ENCODE assay signal across 10 mouse cellular contexts in the genomic region with DNA sequence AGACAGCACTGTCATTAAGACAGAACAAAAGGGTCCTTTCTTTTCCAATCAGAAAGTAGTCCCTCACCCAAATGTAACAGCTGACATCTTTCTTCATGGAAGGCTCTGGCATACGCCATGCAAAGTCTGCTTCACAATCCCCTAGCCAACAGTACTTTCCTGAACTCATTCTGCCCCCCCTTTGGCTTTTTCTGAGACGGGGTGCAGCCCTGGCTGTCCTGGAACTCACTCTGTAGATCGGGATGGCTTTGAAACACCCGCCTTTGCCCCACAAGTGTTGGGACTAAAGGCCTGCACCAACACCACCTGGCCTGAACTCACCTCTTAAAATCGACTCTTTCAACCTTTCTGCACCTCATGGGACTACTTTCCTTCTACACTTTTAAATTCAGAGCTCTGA. TPM values are rescaled to one million over a fixed set of nuclear protein-coding genes. Genes with fewer than 3 reads are reported as not detected.
DNase-seq lines count a peak whose midpoint lies in the region; ATAC-seq and TF ChIP-seq lines count a peak whose summit lies in the region.
"Had no signal": no experiment of that assay in that cellular context is flagged by ENCODE, and none has a peak within 500 bp of the region (broad histone marks: within the 10 kb centered on the region; RNA-seq: fewer than 3 reads in every experiment).

No protein-coding gene starts in this region.

- no peak for DNase-seq in hindbrain, postnatal 0 days (ENCODE audit: low spot score)
- no peak for DNase-seq in stomach, postnatal 0 days (ENCODE audit: low spot score)
- DNase-seq in hindbrain, embryonic 14.5 days (ENCODE audit: low spot score), result no peak
- no peak for DNase-seq in spleen, postnatal 10 days (ENCODE audit: low spot score in 2 of 2)
- DNase-seq in right cerebral cortex, postnatal 25 days, result no peak
- DNase-seq: gastrocnemius, postnatal 25 days; kidney, postnatal 4 days had no signal

- H3K27me3 ChIP-seq in hindbrain, embryonic 12.5 days, result no peaks in the 10 kb centered on the region
- no peaks in the 10 kb centered on the region for H3K27me3 ChIP-seq in hindbrain, postnatal 0 days (ENCODE audit: insufficient read depth, low read length)
- no peaks in the 10 kb centered on the region for H3K27me3 ChIP-seq in stomach, embryonic 14.5 days (ENCODE audit: control insufficient read depth, insufficient read depth, low read length)
- no peaks in the 10 kb centered on the region for H3K27me3 ChIP-seq in stomach, postnatal 0 days (ENCODE audit: control insufficient read depth, insufficient read depth, low read length)
- H3K27me3 ChIP-seq in hindbrain, embryonic 14.5 days (ENCODE audit: control insufficient read depth, insufficient read depth, low read length), result no peaks in the 10 kb centered on the region
- no peaks in the 10 kb centered on the region for H3K27me3 ChIP-seq in stomach, embryonic 15.5 days (replicated peaks)

- TF ChIP-seq EP300 in stomach, postnatal 0 days (optimal IDR thresholded peaks at IDR 0.05), result no peak

- 86% methylated on average over 5 of the region's 5 CpGs for WGBS in hindbrain, embryonic 12.5 days
- WGBS in hindbrain, postnatal 0 days, result 64% methylated on average over 5 of the region's 5 CpGs
- WGBS in stomach, embryonic 14.5 days, result 80% methylated on average over 5 of the region's 5 CpGs
- WGBS in stomach, postnatal 0 days, result 69% methylated on average over 5 of the region's 5 CpGs
- WGBS in hindbrain, embryonic 14.5 days, result 78% methylated on average over 5 of the region's 5 CpGs
- 71% methylated on average over 5 of the region's 5 CpGs for WGBS in stomach, embryonic 15.5 days

- no peak overlapping the region for H3K9ac ChIP-seq in hindbrain, embryonic 12.5 days
- H3K9ac ChIP-seq in hindbrain, postnatal 0 days (replicated peaks; ENCODE audit: low read length), result no peak overlapping the region
- no peak overlapping the region for H3K9ac ChIP-seq in stomach, embryonic 14.5 days (replicated peaks; ENCODE audit: low read depth, low read length)
- H3K9ac ChIP-seq in stomach, postnatal 0 days (ENCODE audit: low read length), result no peak overlapping the region
- H3K9ac ChIP-seq in hindbrain, embryonic 14.5 days, result no peak overlapping the region
- H3K9ac ChIP-seq in stomach, embryonic 15.5 days, result no peak overlapping the region

- H3K9me3 ChIP-seq in hindbrain, embryonic 12.5 days (replicated peaks), result no peaks in the 10 kb centered on the region
- H3K9me3 ChIP-seq in hindbrain, postnatal 0 days (ENCODE audit: low read length), result no peaks in the 10 kb centered on the region
- H3K9me3 ChIP-seq in stomach, embryonic 14.5 days (ENCODE audit: control insufficient read depth, low read depth, low read length), result no peaks in the 10 kb centered on the region
- H3K9me3 ChIP-seq in stomach, postnatal 0 days (ENCODE audit: control insufficient read depth, low read length), result no peaks in the 10 kb centered on the region
- H3K9me3 ChIP-seq in hindbrain, embryonic 14.5 days (ENCODE audit: control insufficient read depth, low read length), result no peaks in the 10 kb centered on the region
- no peaks in the 10 kb centered on the region for H3K9me3 ChIP-seq in stomach, embryonic 15.5 days

- H3K36me3 ChIP-seq in hindbrain, embryonic 12.5 days, result peaks cover 15% of the 10 kb centered on the region
- peaks cover 3% of the 10 kb centered on the region for H3K36me3 ChIP-seq in hindbrain, postnatal 0 days (ENCODE audit: insufficient read depth, low read length)
- peaks cover 25% of the 10 kb centered on the region for H3K36me3 ChIP-seq in stomach, embryonic 14.5 days (ENCODE audit: control insufficient read depth, insufficient read depth, low read length)
- H3K36me3 ChIP-seq in stomach, postnatal 0 days (ENCODE audit: control insufficient read depth, insufficient read depth, low read length), result peaks cover 8% of the 10 kb centered on the region; the same call in 1 of the 2 replicates
- peaks cover 27% of the 10 kb centered on the region for H3K36me3 ChIP-seq in hindbrain, embryonic 14.5 days (replicated peaks; ENCODE audit: control insufficient read depth, insufficient read depth)
- peaks cover 14% of the 10 kb centered on the region; the same call in 1 of the 2 replicates for H3K36me3 ChIP-seq in stomach, embryonic 15.5 days

- H3K4me1 ChIP-seq in hindbrain, embryonic 12.5 days, result peaks cover 28% of the 10 kb centered on the region
- peaks cover 16% of the 10 kb centered on the region for H3K4me1 ChIP-seq in hindbrain, postnatal 0 days (ENCODE audit: insufficient read depth, low read length)
- peaks cover 19% of the 10 kb centered on the region; the same call in 1 of the 2 replicates for H3K4me1 ChIP-seq in stomach, embryonic 14.5 days (ENCODE audit: control insufficient read depth, insufficient read depth, low read length)
- H3K4me1 ChIP-seq in stomach, postnatal 0 days (replicated peaks; ENCODE audit: control insufficient read depth, insufficient read depth), result no peaks in the 10 kb centered on the region; the same call in 1 of the 2 replicates
- peaks cover 27% of the 10 kb centered on the region for H3K4me1 ChIP-seq in hindbrain, embryonic 14.5 days (replicated peaks; ENCODE audit: control insufficient read depth, insufficient read depth, low read length)
- H3K4me1 ChIP-seq in stomach, embryonic 15.5 days, result peaks cover 16% of the 10 kb centered on the region; the same call in 1 of the 2 replicates

- no peak for ATAC-seq in hindbrain, embryonic 12.5 days (ENCODE audit: low FRiP score)
- no peak for ATAC-seq in hindbrain, postnatal 0 days
- no peak for ATAC-seq in stomach, embryonic 14.5 days (ENCODE audit: insufficient number of reproducible peaks, insufficient read depth, low FRiP score, low read depth)
- ATAC-seq in stomach, postnatal 0 days (ENCODE audit: low FRiP score, low TSS enrichment), result no peak
- ATAC-seq in hindbrain, embryonic 14.5 days (ENCODE audit: low FRiP score), result no peak
- ATAC-seq in stomach, embryonic 15.5 days (ENCODE audit: insufficient read depth, low FRiP score, low read depth), result no peak

- H3K4me2 ChIP-seq in hindbrain, embryonic 12.5 days (replicated peaks), result 0 out of 2 replicates have a peak overlapping the region, but pooled peaks have one; percentile 74
- H3K4me2 ChIP-seq in hindbrain, postnatal 0 days (ENCODE audit: low read depth, low read length), result no peak overlapping the region
- H3K4me2 ChIP-seq in stomach, embryonic 14.5 days (replicated peaks; ENCODE audit: low read depth, low read length), result peak overlapping the region; percentile 85; the same call in 1 of the 2 replicates
- H3K4me2 ChIP-seq in stomach, postnatal 0 days (replicated peaks; ENCODE audit: low read depth), result no peak overlapping the region
- 0 out of 2 replicates have a peak overlapping the region, but pooled peaks have one; percentile 87 for H3K4me2 ChIP-seq in hindbrain, embryonic 14.5 days (replicated peaks)
- H3K4me2 ChIP-seq in stomach, embryonic 15.5 days, result peak overlapping the region; percentile 78

- H3K4me3 ChIP-seq in hindbrain, embryonic 12.5 days, result 0 out of 2 replicates have a peak overlapping the region, but pooled peaks have one; percentile 8
- no peak overlapping the region for H3K4me3 ChIP-seq in hindbrain, postnatal 0 days (ENCODE audit: low read length)
- H3K4me3 ChIP-seq in stomach, embryonic 14.5 days (ENCODE audit: low read depth, low read length), result no peak overlapping the region
- H3K4me3 ChIP-seq in stomach, postnatal 0 days (ENCODE audit: low read depth, low read length), result no peak overlapping the region
- no peak overlapping the region for H3K4me3 ChIP-seq in hindbrain, embryonic 14.5 days (replicated peaks; ENCODE audit: low read length)
- no peak overlapping the region for H3K4me3 ChIP-seq in stomach, embryonic 15.5 days (replicated peaks)

- 0 out of 2 replicates have a peak overlapping the region, but pooled peaks have one; percentile 23 for H3K27ac ChIP-seq in hindbrain, embryonic 12.5 days
- H3K27ac ChIP-seq in hindbrain, postnatal 0 days, result no peak overlapping the region
- H3K27ac ChIP-seq in stomach, embryonic 14.5 days (ENCODE audit: low read length), result no peak overlapping the region; the same call in 1 of the 2 replicates
- no peak overlapping the region for H3K27ac ChIP-seq in stomach, postnatal 0 days (replicated peaks)
- no peak overlapping the region for H3K27ac ChIP-seq in hindbrain, embryonic 14.5 days
- H3K27ac ChIP-seq in stomach, embryonic 15.5 days, result no peak overlapping the region

- no peak for TF ChIP-seq CTCF in hindbrain, postnatal 0 days (IDR thresholded peaks at IDR 0.05; ENCODE audit: low read depth)
- TF ChIP-seq CTCF in stomach, postnatal 0 days (IDR thresholded peaks at IDR 0.05; ENCODE audit: low read depth), result no peak

RNA-seq across cellular contexts. Expression of gene Rhbdd3, which starts 2.8 kb away (rescaled TPM):
- polyA plus RNA-seq in hindbrain, embryonic 12.5 days (2016; fragmentation: Nextera tagmentation; extraction: Ambion mirVana), result 27.0 and 28.9 TPM in 2 replicates
- 48.8 and 54.5 TPM in 2 replicates for total RNA-seq in hindbrain, postnatal 0 days (2014; rRNA removed)
- 39.1 and 42.2 TPM in 2 replicates for polyA plus RNA-seq in hindbrain, postnatal 0 days (2015; fragmentation: Nextera tagmentation; extraction: Ambion mirVana)
- polyA plus RNA-seq in stomach, embryonic 14.5 days (2014; fragmentation: Nextera tagmentation; extraction: Ambion mirVana), result 29.7 and 31.2 TPM in 2 replicates
- polyA plus RNA-seq in stomach, postnatal 0 days (2015; fragmentation: Nextera tagmentation; extraction: Ambion mirVana), result 19.1 and 19.6 TPM in 2 replicates
- polyA plus RNA-seq in hindbrain, embryonic 14.5 days (2014; fragmentation: Nextera tagmentation; extraction: Ambion mirVana), result 39.7 and 44.5 TPM in 2 replicates
- 27.0 and 28.4 TPM in 2 replicates for polyA plus RNA-seq in stomach, embryonic 15.5 days (2015; fragmentation: Nextera tagmentation; extraction: Ambion mirVana)

RNA-seq across cellular contexts. Expression of gene Ewsr1, which starts 3.2 kb away (rescaled TPM):
- polyA plus RNA-seq in hindbrain, embryonic 12.5 days (2016; fragmentation: Nextera tagmentation; extraction: Ambion mirVana), result 823 and 828 TPM in 2 replicates
- total RNA-seq in hindbrain, postnatal 0 days (2014; rRNA removed), result 337 and 384 TPM in 2 replicates
- polyA plus RNA-seq in hindbrain, postnatal 0 days (2015; fragmentation: Nextera tagmentation; extraction: Ambion mirVana), result 371 and 412 TPM in 2 replicates
- polyA plus RNA-seq in stomach, embryonic 14.5 days (2014; fragmentation: Nextera tagmentation; extraction: Ambion mirVana), result 467 and 495 TPM in 2 replicates
- 231 and 235 TPM in 2 replicates for polyA plus RNA-seq in stomach, postnatal 0 days (2015; fragmentation: Nextera tagmentation; extraction: Ambion mirVana)
- polyA plus RNA-seq in hindbrain, embryonic 14.5 days (2014; fragmentation: Nextera tagmentation; extraction: Ambion mirVana), result 267 and 288 TPM in 2 replicates
- polyA plus RNA-seq in stomach, embryonic 15.5 days (2015; fragmentation: Nextera tagmentation; extraction: Ambion mirVana), result 605 and 630 TPM in 2 replicates

RNA-seq across cellular contexts. Expression of gene Gas2l1, which starts 30.8 kb away (rescaled TPM):
- 39.4 and 41.0 TPM in 2 replicates for polyA plus RNA-seq in hindbrain, embryonic 12.5 days (2016; fragmentation: Nextera tagmentation; extraction: Ambion mirVana)
- total RNA-seq in hindbrain, postnatal 0 days (2014; rRNA removed), result 38.1 and 40.2 TPM in 2 replicates
- polyA plus RNA-seq in hindbrain, postnatal 0 days (2015; fragmentation: Nextera tagmentation; extraction: Ambion mirVana), result 16.3 and 17.3 TPM in 2 replicates
- polyA plus RNA-seq in stomach, embryonic 14.5 days (2014; fragmentation: Nextera tagmentation; extraction: Ambion mirVana), result 22.9 and 27.9 TPM in 2 replicates
- 21.4 and 24.8 TPM in 2 replicates for polyA plus RNA-seq in stomach, postnatal 0 days (2015; fragmentation: Nextera tagmentation; extraction: Ambion mirVana)
- 24.9 and 28.9 TPM in 2 replicates for polyA plus RNA-seq in hindbrain, embryonic 14.5 days (2014; fragmentation: Nextera tagmentation; extraction: Ambion mirVana)
- polyA plus RNA-seq in stomach, embryonic 15.5 days (2015; fragmentation: Nextera tagmentation; extraction: Ambion mirVana), result 26.3 and 28.9 TPM in 2 replicates

RNA-seq across cellular contexts. Expression of gene Rasl10a, which starts 37.9 kb away (rescaled TPM):
- polyA plus RNA-seq in hindbrain, embryonic 12.5 days (2016; fragmentation: Nextera tagmentation; extraction: Ambion mirVana), result 0.96 and 1.6 TPM in 2 replicates
- total RNA-seq in hindbrain, postnatal 0 days (2014; rRNA removed), result 4.7 and 4.8 TPM in 2 replicates
- 4.5 and 4.7 TPM in 2 replicates for polyA plus RNA-seq in hindbrain, postnatal 0 days (2015; fragmentation: Nextera tagmentation; extraction: Ambion mirVana)
- 1.2 and 1.3 TPM in 2 replicates for polyA plus RNA-seq in stomach, embryonic 14.5 days (2014; fragmentation: Nextera tagmentation; extraction: Ambion mirVana)
- 1.6 and 1.9 TPM in 2 replicates for polyA plus RNA-seq in stomach, postnatal 0 days (2015; fragmentation: Nextera tagmentation; extraction: Ambion mirVana)
- 1.0 and 1.8 TPM in 2 replicates for polyA plus RNA-seq in hindbrain, embryonic 14.5 days (2014; fragmentation: Nextera tagmentation; extraction: Ambion mirVana)
- 0.71 and 1.3 TPM in 2 replicates for polyA plus RNA-seq in stomach, embryonic 15.5 days (2015; fragmentation: Nextera tagmentation; extraction: Ambion mirVana)
- total RNA-seq: gastrocnemius, postnatal 25 days had no signal

RNA-seq across cellular contexts. Expression of gene Emid1, which starts 56.2 kb away (rescaled TPM):
- polyA plus RNA-seq in hindbrain, embryonic 12.5 days (2016; fragmentation: Nextera tagmentation; extraction: Ambion mirVana), result 17.7 and 21.9 TPM in 2 replicates
- total RNA-seq in hindbrain, postnatal 0 days (2014; rRNA removed), result 15.0 and 15.7 TPM in 2 replicates
- polyA plus RNA-seq in hindbrain, postnatal 0 days (2015; fragmentation: Nextera tagmentation; extraction: Ambion mirVana), result 22.7 and 24.2 TPM in 2 replicates
- polyA plus RNA-seq in stomach, embryonic 14.5 days (2014; fragmentation: Nextera tagmentation; extraction: Ambion mirVana), result 45.9 and 56.9 TPM in 2 replicates
- polyA plus RNA-seq in stomach, postnatal 0 days (2015; fragmentation: Nextera tagmentation; extraction: Ambion mirVana), result 48.7 and 51.3 TPM in 2 replicates
- 14.7 and 17.8 TPM in 2 replicates for polyA plus RNA-seq in hindbrain, embryonic 14.5 days (2014; fragmentation: Nextera tagmentation; extraction: Ambion mirVana)
- polyA plus RNA-seq in stomach, embryonic 15.5 days (2015; fragmentation: Nextera tagmentation; extraction: Ambion mirVana), result 64.2 and 77.2 TPM in 2 replicates

Comparison
In these comparisons a context has a peak if more than half of its experiments do, and no peak if none do; other contexts are left out.
1. H3K4me2 ChIP-seq: peak in hindbrain, embryonic 12.5 days (single experiment), stomach, embryonic 14.5 days (single experiment), hindbrain, embryonic 14.5 days (single experiment) and stomach, embryonic 15.5 days (single experiment); none in hindbrain, postnatal 0 days (single experiment) and stomach, postnatal 0 days (single experiment).